Mouse (Mus musculus): Measurements from ENCODE around the gene Nadk. TPM values are rescaled to one million over a fixed set of nuclear protein-coding genes. Genes with fewer than 3 reads are reported as not detected.
"Not testable (repeated sequence)": the region's sequence is repeated elsewhere in the genome, so short reads cannot be mapped to it uniquely, and the experiment has no call there.

Nadk gene
- polyA plus RNA-seq, 1 experiment = 116 TPM

- no peaks in the 10 kb centered on the region for H3K9me3 ChIP-seq (replicated peaks; ENCODE audit: control insufficient read depth, insufficient read depth, low read length, poor library complexity, severe bottlenecking)
- H3K9ac ChIP-seq (ENCODE audit: low read depth, poor library complexity, severe bottlenecking) = no peak overlapping the region
- no peaks in the 10 kb centered on the region for H3K4me1 ChIP-seq (ENCODE audit: control insufficient read depth, insufficient read depth, low read length)
- H3K4me3 ChIP-seq (ENCODE audit: low read depth, low read length) = no peak overlapping the region
- no peak for TF ChIP-seq POLR2A (IDR thresholded peaks at IDR 0.05; ENCODE audit: insufficient read depth, low read length)
- no peak for TF ChIP-seq CTCF (IDR thresholded peaks at IDR 0.05; ENCODE audit: low read depth, low read length)
- TF ChIP-seq EP300 (IDR thresholded peaks at IDR 0.05; ENCODE audit: insufficient read depth, low read depth, low read length) = no peak
- H3K27me3 ChIP-seq (ENCODE audit: control insufficient read depth, insufficient read depth, low read length, poor library complexity, severe bottlenecking) = no peaks in the 10 kb centered on the region
- H3K36me3 ChIP-seq (ENCODE audit: control insufficient read depth, insufficient read depth, low read length, poor library complexity, severe bottlenecking) = no peaks in the 10 kb centered on the region
- no peak overlapping the region for H3K27ac ChIP-seq (ENCODE audit: insufficient read depth, low read length)
Measured at GRCm38 (mm10) chr4:155566555-155566954, 4.4 kb downstream of the Nadk start.

- Histone ChIP-seq H3K9ac (ENCODE audit: low read depth, poor library complexity, severe bottlenecking) (no peak overlapping the region), H3K9me3 (replicated peaks; ENCODE audit: control insufficient read depth, insufficient read depth, low read length, poor library complexity, severe bottlenecking) (no peaks in the 10 kb centered on the region), H3K27me3 (ENCODE audit: control insufficient read depth, insufficient read depth, low read length, poor library complexity, severe bottlenecking) (no peaks in the 10 kb centered on the region), H3K27ac (ENCODE audit: insufficient read depth, low read length) (no peak overlapping the region), H3K4me3 (ENCODE audit: low read depth, low read length) (no peak overlapping the region), H3K4me1 (ENCODE audit: control insufficient read depth, insufficient read depth, low read length) (no peaks in the 10 kb centered on the region), H3K36me3 (ENCODE audit: control insufficient read depth, insufficient read depth, low read length, poor library complexity, severe bottlenecking) (no peaks in the 10 kb centered on the region)
- no peak for TF ChIP-seq EP300 (IDR thresholded peaks at IDR 0.05; ENCODE audit: insufficient read depth, low read depth, low read length)
- TF ChIP-seq POLR2A (IDR thresholded peaks at IDR 0.05; ENCODE audit: insufficient read depth, low read length) = no peak
- no peak for TF ChIP-seq CTCF (IDR thresholded peaks at IDR 0.05; ENCODE audit: low read depth, low read length)
Measured at GRCm38 (mm10) chr4:155568170-155568569, 6.0 kb downstream of the Nadk start.

- no peak overlapping the region for H3K9ac ChIP-seq (ENCODE audit: low read depth, poor library complexity, severe bottlenecking)
- no peak overlapping the region for H3K4me3 ChIP-seq (ENCODE audit: low read depth, low read length)
- H3K9me3 ChIP-seq (replicated peaks; ENCODE audit: control insufficient read depth, insufficient read depth, low read length, poor library complexity, severe bottlenecking) = no peaks in the 10 kb centered on the region
- no peaks in the 10 kb centered on the region for H3K27me3 ChIP-seq (ENCODE audit: control insufficient read depth, insufficient read depth, low read length, poor library complexity, severe bottlenecking)
- no peaks in the 10 kb centered on the region for H3K4me1 ChIP-seq (ENCODE audit: control insufficient read depth, insufficient read depth, low read length)
- no peaks in the 10 kb centered on the region for H3K36me3 ChIP-seq (ENCODE audit: control insufficient read depth, insufficient read depth, low read length, poor library complexity, severe bottlenecking)
- no peak overlapping the region for H3K27ac ChIP-seq (ENCODE audit: insufficient read depth, low read length)
- TF ChIP-seq POLR2A (IDR thresholded peaks at IDR 0.05; ENCODE audit: insufficient read depth, low read length) = no peak
- no peak for TF ChIP-seq EP300 (IDR thresholded peaks at IDR 0.05; ENCODE audit: insufficient read depth, low read depth, low read length)
- no peak for TF ChIP-seq CTCF (IDR thresholded peaks at IDR 0.05; ENCODE audit: low read depth, low read length)
Measured at GRCm38 (mm10) chr4:155568632-155569370, 6.6 kb downstream of the Nadk start.

- no peaks in the 10 kb centered on the region for H3K4me1 ChIP-seq (ENCODE audit: control insufficient read depth, insufficient read depth, low read length)
- no peaks in the 10 kb centered on the region for H3K9me3 ChIP-seq (replicated peaks; ENCODE audit: control insufficient read depth, insufficient read depth, low read length, poor library complexity, severe bottlenecking)
- H3K4me3 ChIP-seq (ENCODE audit: low read depth, low read length) = no peak overlapping the region
- TF ChIP-seq POLR2A (IDR thresholded peaks at IDR 0.05; ENCODE audit: insufficient read depth, low read length) = no peak
- TF ChIP-seq EP300 (IDR thresholded peaks at IDR 0.05; ENCODE audit: insufficient read depth, low read depth, low read length) = no peak
- TF ChIP-seq CTCF (IDR thresholded peaks at IDR 0.05; ENCODE audit: low read depth, low read length) = no peak
- H3K36me3 ChIP-seq (ENCODE audit: control insufficient read depth, insufficient read depth, low read length, poor library complexity, severe bottlenecking) = no peaks in the 10 kb centered on the region
- H3K9ac ChIP-seq (ENCODE audit: low read depth, poor library complexity, severe bottlenecking) = no peak overlapping the region
- no peak overlapping the region for H3K27ac ChIP-seq (ENCODE audit: insufficient read depth, low read length)
- no peaks in the 10 kb centered on the region for H3K27me3 ChIP-seq (ENCODE audit: control insufficient read depth, insufficient read depth, low read length, poor library complexity, severe bottlenecking)
Measured at GRCm38 (mm10) chr4:155569818-155570217, 7.6 kb downstream of the Nadk start.

- not testable (repeated sequence) for H3K4me3 ChIP-seq (ENCODE audit: low read depth, low read length); H3K27ac ChIP-seq (ENCODE audit: insufficient read depth, low read length); H3K9me3 ChIP-seq (replicated peaks; ENCODE audit: control insufficient read depth, insufficient read depth, low read length, poor library complexity, severe bottlenecking); H3K27me3 ChIP-seq (ENCODE audit: control insufficient read depth, insufficient read depth, low read length, poor library complexity, severe bottlenecking); H3K4me1 ChIP-seq (ENCODE audit: control insufficient read depth, insufficient read depth, low read length); H3K36me3 ChIP-seq (ENCODE audit: control insufficient read depth, insufficient read depth, low read length, poor library complexity, severe bottlenecking); H3K9ac ChIP-seq (ENCODE audit: low read depth, poor library complexity, severe bottlenecking)
Measured at GRCm38 (mm10) chr4:155570315-155570714, 8.1 kb downstream of the Nadk start.

GRCm38 (mm10) chr4:155571442-155571841, 9.3 kb downstream of the Nadk start:
- TF ChIP-seq CTCF (IDR thresholded peaks at IDR 0.05; ENCODE audit: low read depth, low read length) (no peak), EP300 (IDR thresholded peaks at IDR 0.05; ENCODE audit: insufficient read depth, low read depth, low read length) (no peak), POLR2A (IDR thresholded peaks at IDR 0.05; ENCODE audit: insufficient read depth, low read length) (no peak)
- no peaks in the 10 kb centered on the region for H3K9me3 ChIP-seq (replicated peaks; ENCODE audit: control insufficient read depth, insufficient read depth, low read length, poor library complexity, severe bottlenecking)
- H3K9ac ChIP-seq (ENCODE audit: low read depth, poor library complexity, severe bottlenecking) = no peak overlapping the region
- H3K4me1 ChIP-seq (ENCODE audit: control insufficient read depth, insufficient read depth, low read length) = no peaks in the 10 kb centered on the region
- H3K27me3 ChIP-seq (ENCODE audit: control insufficient read depth, insufficient read depth, low read length, poor library complexity, severe bottlenecking) = no peaks in the 10 kb centered on the region
- H3K4me3 ChIP-seq (ENCODE audit: low read depth, low read length) = no peak overlapping the region
- H3K36me3 ChIP-seq (ENCODE audit: control insufficient read depth, insufficient read depth, low read length, poor library complexity, severe bottlenecking) = no peaks in the 10 kb centered on the region
- H3K27ac ChIP-seq (ENCODE audit: insufficient read depth, low read length) = no peak overlapping the region
